Mouse (Mus musculus) C2C12 (cell line): ENCODE measurements around the gene Slc4a11. TPM values are rescaled to one million over a fixed set of nuclear protein-coding genes. Genes with fewer than 3 reads are reported as not detected.

Experiments used
- H3K27me3 ChIP-seq: one replicate; pipeline ENCODE4 v1.6.1; 2011; ENCODE audit not compliant: control insufficient read depth, insufficient read depth, insufficient read length
- H3K36me3 ChIP-seq: one replicate; pipeline ENCODE4 v1.6.1; 2011; ENCODE audit not compliant: control insufficient read depth, insufficient read depth
- H3K4me3 ChIP-seq: one replicate; pipeline ENCODE4 v1.5.1; 2011; ENCODE audit warnings: mild to moderate bottlenecking, control low read depth; ENCODE audit not compliant: poor library complexity, insufficient read depth, severe bottlenecking
- H3K79me2 ChIP-seq: one replicate; pipeline ENCODE4 v1.6.1; 2011; ENCODE audit not compliant: control insufficient read depth, insufficient read depth
- H3K79me3 ChIP-seq: one replicate; pipeline ENCODE4 v1.6.1; 2011; ENCODE audit warnings: low read depth, control low read depth
- H3ac ChIP-seq: one replicate; pipeline ENCODE3; 2011; ENCODE audit warnings: low read depth; ENCODE audit not compliant: control insufficient read depth, insufficient read length
- CEBPB ChIP-seq: IDR thresholded peaks from one replicate; pipeline ENCODE4 v1.6.1; 2011; ENCODE audit warnings: low read depth, mild to moderate bottlenecking, control low read depth, moderate library complexity
- CTCF ChIP-seq: IDR thresholded peaks from one replicate; pipeline ENCODE4 v1.5.1; 2011; ENCODE audit not compliant: control insufficient read depth, insufficient read depth, insufficient read length
- FOSL1 ChIP-seq: IDR thresholded peaks from one replicate; pipeline ENCODE4 v1.8.0; 2011; ENCODE audit warnings: mild to moderate bottlenecking, low read length; ENCODE audit not compliant: poor library complexity, insufficient read depth, severe bottlenecking
- MAX ChIP-seq: IDR thresholded peaks from one replicate; pipeline ENCODE4 v1.6.1; 2011; ENCODE audit warnings: mild to moderate bottlenecking, control low read depth
- MYOD1 ChIP-seq: IDR thresholded peaks from one replicate; pipeline ENCODE4 v1.6.1; 2011; ENCODE audit warnings: low read depth; ENCODE audit not compliant: control insufficient read depth, insufficient read length
- MYOG ChIP-seq: IDR thresholded peaks from one replicate; pipeline ENCODE4 v1.6.1; 2011; ENCODE audit not compliant: control insufficient read depth, insufficient read length; ENCODE audit errors: extremely low read depth
- USF1 ChIP-seq: IDR thresholded peaks from one replicate; pipeline ENCODE4 v1.6.1; 2011; ENCODE audit warnings: low read depth, mild to moderate bottlenecking, control low read depth, moderate library complexity
- polyA plus RNA-seq: library from polyadenylated mRNA; unstranded; fragments of >200 nt; fragmentation: generic; extraction: Trizol; gene quantifications from one replicate; pipeline ENCODE4 v1.2.1, GENCODE M21; 2012; ENCODE audit warnings: missing spikeins

Gene Slc4a11
- polyA plus RNA-seq, 1 experiment = 1.9 TPM

- Histone ChIP-seq H3K27me3 (no peaks in the 10 kb centered on the region), H3ac (peak within 1 kb of the TSS; percentile 68), H3K4me3 (peak within 1 kb of the TSS; percentile 43), H3K79me2 (no peaks in the 10 kb centered on the region), H3K36me3 (no peaks in the 10 kb centered on the region), H3K79me3 (no peaks in the 10 kb centered on the region)
- TF ChIP-seq CTCF = no peak
- no peak for TF ChIP-seq CEBPB
- TF ChIP-seq MAX = no peak
- TF ChIP-seq USF1 = no peak
- no peak for TF ChIP-seq MYOG
- TF ChIP-seq MYOD1 = no peak
- no peak for TF ChIP-seq FOSL1
Measured at GRCm38 (mm10) chr2:130642684-130643369, 54.5 kb downstream of the Slc4a11 start, which contains the start of gene Lzts3. Gene Lzts3, minus strand, starts transcription at chr2:130642803.

DNA sequence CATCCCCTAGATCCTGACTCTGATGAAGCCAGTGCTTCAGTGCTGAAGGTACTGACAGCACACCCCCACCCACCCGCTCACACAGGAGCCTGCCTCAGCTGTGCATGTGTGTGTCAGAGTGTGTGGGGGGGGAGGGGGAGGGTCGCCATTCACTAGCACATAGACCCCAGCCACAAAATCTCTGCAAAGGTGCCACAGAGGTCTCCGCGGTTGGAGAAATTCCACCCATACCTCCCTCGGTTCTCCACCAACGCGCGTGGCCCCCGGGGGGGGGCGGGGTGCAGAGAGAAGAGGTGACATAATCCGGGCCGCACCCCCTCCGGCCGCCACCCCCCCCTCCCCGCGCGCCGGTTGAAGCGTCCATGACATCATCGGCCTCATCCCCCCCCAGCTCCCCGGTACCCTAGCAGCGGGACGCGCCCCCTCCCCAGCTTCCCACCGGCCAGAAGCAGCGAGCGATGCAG is 55.1 kb downstream of the Slc4a11 start:
- Histone ChIP-seq H3ac (peak overlapping the region; percentile 68), H3K36me3 (no peaks in the 10 kb centered on the region), H3K79me3 (no peaks in the 10 kb centered on the region), H3K4me3 (peak overlapping the region; percentile 43), H3K27me3 (no peaks in the 10 kb centered on the region), H3K79me2 (no peaks in the 10 kb centered on the region)
- TF ChIP-seq CEBPB = no peak
- no peak for TF ChIP-seq CTCF
- no peak for TF ChIP-seq USF1
- TF ChIP-seq MAX = no peak
- no peak for TF ChIP-seq MYOD1
- TF ChIP-seq FOSL1 = no peak
- no peak for TF ChIP-seq MYOG

DNA sequence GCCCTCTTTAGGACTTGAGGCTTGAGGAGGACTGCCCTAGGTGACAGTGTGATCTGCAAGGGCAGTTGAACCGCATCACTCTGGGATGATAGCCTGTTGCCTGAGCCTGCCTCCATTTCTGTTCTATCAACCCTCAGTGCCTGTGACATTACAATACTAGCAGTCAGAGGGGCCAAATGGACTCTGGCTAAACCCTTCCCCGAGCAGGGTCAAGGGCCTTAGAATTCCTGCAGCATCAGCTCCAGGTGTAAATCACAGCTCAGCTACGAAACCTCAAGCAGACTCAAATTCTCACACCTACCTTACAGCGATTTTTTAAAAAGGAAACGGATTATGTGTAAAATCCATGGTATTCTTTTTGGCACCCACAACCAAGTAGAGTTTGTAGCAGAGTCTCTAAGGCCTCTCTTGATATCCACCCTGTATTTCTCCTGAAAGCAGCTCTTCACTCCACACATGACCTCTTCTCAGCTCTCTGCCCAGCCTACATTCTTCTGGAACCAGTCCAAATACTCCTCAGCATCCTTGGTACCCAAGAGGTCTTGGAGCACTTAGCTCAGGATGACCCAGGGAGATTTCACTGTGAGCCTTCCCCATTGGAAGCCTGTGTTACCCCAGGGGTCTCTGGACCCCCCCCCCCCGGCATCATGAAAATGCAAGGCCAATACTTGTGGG is 55.8 kb downstream of the Slc4a11 start:
- Histone ChIP-seq H3K27me3 (no peaks in the 10 kb centered on the region), H3K4me3 (no peak overlapping the region), H3ac (no peak overlapping the region), H3K79me2 (no peaks in the 10 kb centered on the region), H3K36me3 (no peaks in the 10 kb centered on the region), H3K79me3 (no peaks in the 10 kb centered on the region)
- no peak for TF ChIP-seq CTCF
- TF ChIP-seq MYOD1 = no peak
- TF ChIP-seq FOSL1 = no peak
- TF ChIP-seq CEBPB = no peak
- no peak for TF ChIP-seq USF1

GRCm38 (mm10) chr2:130639276-130639675 is 58.0 kb downstream of the Slc4a11 start:
- no peak overlapping the region for H3K4me3 ChIP-seq
- H3ac ChIP-seq = no peak overlapping the region
- H3K79me2 ChIP-seq = no peaks in the 10 kb centered on the region
- H3K79me3 ChIP-seq = no peaks in the 10 kb centered on the region
- no peaks in the 10 kb centered on the region for H3K36me3 ChIP-seq
- H3K27me3 ChIP-seq = no peaks in the 10 kb centered on the region
- no peak for TF ChIP-seq CTCF
- no peak for TF ChIP-seq CEBPB
- no peak for TF ChIP-seq FOSL1
- no peak for TF ChIP-seq MYOG
- TF ChIP-seq MYOD1 = no peak
- no peak for TF ChIP-seq USF1

DNA sequence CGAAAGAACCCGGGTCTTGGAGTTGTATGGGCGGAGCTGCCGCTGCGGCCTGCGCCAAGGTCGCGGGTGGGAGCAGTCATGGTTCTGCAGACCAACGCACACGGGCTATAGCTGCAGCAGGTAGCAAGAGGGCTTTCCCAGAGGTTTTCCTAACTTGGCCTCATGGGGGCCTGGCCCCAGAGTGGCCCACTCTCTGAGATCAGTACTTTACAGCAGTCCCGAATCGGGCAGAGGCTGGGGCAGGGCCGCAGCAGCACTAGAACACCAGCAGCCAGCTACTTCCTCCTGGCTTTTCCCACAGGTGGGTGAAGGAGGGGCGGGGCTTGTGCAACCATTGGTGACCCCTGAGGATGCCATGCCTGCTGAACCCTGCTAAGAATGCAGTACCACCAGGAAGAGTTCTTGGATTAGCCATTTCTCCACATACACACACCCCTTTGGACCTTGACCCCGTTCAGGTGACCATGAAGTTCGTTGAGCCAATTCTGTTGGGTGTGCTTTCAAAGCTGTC is 59.2 kb downstream of the Slc4a11 start:
- Histone ChIP-seq H3K36me3 (no peaks in the 10 kb centered on the region), H3K4me3 (no peak overlapping the region), H3K27me3 (no peaks in the 10 kb centered on the region), H3ac (no peak overlapping the region), H3K79me2 (no peaks in the 10 kb centered on the region), H3K79me3 (no peaks in the 10 kb centered on the region)
- no peak for TF ChIP-seq MYOG
- no peak for TF ChIP-seq MAX
- TF ChIP-seq CTCF = no peak
- no peak for TF ChIP-seq FOSL1
- TF ChIP-seq USF1 = no peak
- no peak for TF ChIP-seq CEBPB
- TF ChIP-seq MYOD1 = no peak

- Histone ChIP-seq H3ac (no peak overlapping the region), H3K79me3 (no peaks in the 10 kb centered on the region), H3K27me3 (no peaks in the 10 kb centered on the region), H3K36me3 (no peaks in the 10 kb centered on the region), H3K4me3 (no peak overlapping the region), H3K79me2 (no peaks in the 10 kb centered on the region)
- no peak for TF ChIP-seq FOSL1
- no peak for TF ChIP-seq MYOD1
- no peak for TF ChIP-seq CEBPB
- no peak for TF ChIP-seq MAX
- TF ChIP-seq CTCF = no peak
- TF ChIP-seq MYOG = no peak
- no peak for TF ChIP-seq USF1
Measured at GRCm38 (mm10) chr2:130635847-130636246, 61.5 kb downstream of the Slc4a11 start.
